Comparison of ENCODE assay signal across 8 mouse cellular contexts in genomic region chr9:110533645-110534044, GRCm38 (mm10). TPM values are rescaled to one million over a fixed set of nuclear protein-coding genes. Genes with fewer than 3 reads are reported as not detected.
DNase-seq lines count a peak whose midpoint lies in the region; ATAC-seq and TF ChIP-seq lines count a peak whose summit lies in the region.

No protein-coding gene starts in this region.

- DNase-seq in kidney, adult 2 months, result peak; percentile 6
- no peak for DNase-seq in kidney, postnatal 4 days
- DNase-seq in G1E (ENCODE audit: low spot score), result no peak
- no peak for DNase-seq in frontal cortex, adult 2 months (ENCODE audit: extremely low spot score in 1 of 2, low spot score in 1 of 2)
- DNase-seq in gastrocnemius, adult 8-10 months (ENCODE audit: low spot score in 2 of 2), result no peak
- DNase-seq in spleen, postnatal 4 days (ENCODE audit: low spot score in 2 of 2), result no peak

- 12% methylated on average over 5 of the region's 5 CpGs for WGBS in kidney, adult 2 months
- WGBS in heart, embryonic 16.5 days, result 17% methylated on average over 5 of the region's 5 CpGs
- 46% methylated on average over 5 of the region's 5 CpGs for WGBS in midbrain, embryonic 13.5 days

- H3K36me3 ChIP-seq in kidney, adult 2 months (ENCODE audit: control insufficient read depth, insufficient read depth, low read length), result no peaks in the 10 kb centered on the region
- peaks cover 36% of the 10 kb centered on the region for H3K36me3 ChIP-seq in G1E (replicated peaks)
- H3K36me3 ChIP-seq in heart, embryonic 16.5 days (ENCODE audit: control insufficient read depth, insufficient read depth), result no peaks in the 10 kb centered on the region
- no peaks in the 10 kb centered on the region for H3K36me3 ChIP-seq in midbrain, embryonic 13.5 days

- peak overlapping the region; percentile 98 for H3K9ac ChIP-seq in heart, embryonic 16.5 days (ENCODE audit: low read length)
- H3K9ac ChIP-seq in midbrain, embryonic 13.5 days (replicated peaks), result peak overlapping the region; percentile 100

- no peaks in the 10 kb centered on the region for H3K9me3 ChIP-seq in G1E (replicated peaks)
- no peaks in the 10 kb centered on the region for H3K9me3 ChIP-seq in heart, embryonic 16.5 days (replicated peaks; ENCODE audit: control insufficient read depth, low read length)
- H3K9me3 ChIP-seq in midbrain, embryonic 13.5 days, result no peaks in the 10 kb centered on the region

- no peak for ATAC-seq in G1E (ENCODE audit: extremely low read depth, insufficient number of reproducible peaks, low FRiP score, poor library complexity, severe bottlenecking)
- ATAC-seq in heart, embryonic 16.5 days (replicated peaks; ENCODE audit: extremely low read depth, insufficient read depth, low FRiP score), result no peak
- no peak for ATAC-seq in midbrain, embryonic 13.5 days

- no peak for TF ChIP-seq CTCF in kidney, adult 2 months (conservative IDR thresholded peaks at IDR 0.05; ENCODE audit: insufficient read depth, insufficient read length, low read depth, low read length)
- TF ChIP-seq CTCF in G1E (IDR thresholded peaks at IDR 0.05; ENCODE audit: low read depth, low read length), result no peak

- no peaks in the 10 kb centered on the region for H3K27me3 ChIP-seq in kidney, adult 2 months (replicated peaks; ENCODE audit: control insufficient read depth, insufficient read depth, low read length)
- no peaks in the 10 kb centered on the region for H3K27me3 ChIP-seq in G1E (ENCODE audit: insufficient read depth, low read length)
- H3K27me3 ChIP-seq in heart, embryonic 16.5 days (ENCODE audit: control insufficient read depth, insufficient read depth, low read length), result no peaks in the 10 kb centered on the region
- H3K27me3 ChIP-seq in midbrain, embryonic 13.5 days, result no peaks in the 10 kb centered on the region

- TF ChIP-seq POLR2A in kidney, adult 2 months (IDR thresholded peaks at IDR 0.05; ENCODE audit: low read depth, low read length), result no peak

- peak overlapping the region; percentile 86 for H3K4me2 ChIP-seq in heart, embryonic 16.5 days (ENCODE audit: low read depth, low read length)
- H3K4me2 ChIP-seq in midbrain, embryonic 13.5 days (replicated peaks), result peak overlapping the region; percentile 93

- peaks cover 28% of the 10 kb centered on the region for H3K4me1 ChIP-seq in kidney, adult 2 months (ENCODE audit: control insufficient read depth, insufficient read depth, low read length)
- peaks cover 63% of the 10 kb centered on the region for H3K4me1 ChIP-seq in G1E (ENCODE audit: insufficient read depth, low read depth, low read length)
- H3K4me1 ChIP-seq in heart, embryonic 16.5 days (ENCODE audit: control insufficient read depth, insufficient read depth, low read length), result peaks cover 32% of the 10 kb centered on the region
- peaks cover 37% of the 10 kb centered on the region for H3K4me1 ChIP-seq in midbrain, embryonic 13.5 days (replicated peaks)

- peak overlapping the region; percentile 97 for H3K4me3 ChIP-seq in kidney, adult 2 months (ENCODE audit: insufficient read depth, low read depth, low read length)
- peak overlapping the region; percentile 84 for H3K4me3 ChIP-seq in G1E (ENCODE audit: low read depth, low read length)
- H3K4me3 ChIP-seq in heart, embryonic 16.5 days (ENCODE audit: low read length), result peak overlapping the region; percentile 88
- peak overlapping the region; percentile 98 for H3K4me3 ChIP-seq in midbrain, embryonic 13.5 days (replicated peaks)

- H3K27ac ChIP-seq in kidney, adult 2 months (ENCODE audit: insufficient read depth, low read depth, low read length), result no peak overlapping the region
- H3K27ac ChIP-seq in heart, embryonic 16.5 days (ENCODE audit: low read length), result no peak overlapping the region
- peak overlapping the region; percentile 100; the same call in 1 of the 2 replicates for H3K27ac ChIP-seq in midbrain, embryonic 13.5 days

RNA-seq across cellular contexts. Expression of gene Setd2, which starts 1.2 kb away (rescaled TPM):
- polyA plus RNA-seq in kidney, adult 2 months (2012; rRNA removed), result 35.1 and 37.6 TPM in 2 replicates
- total RNA-seq in G1E (2014; fragmentation: Nextera tagmentation) (220 and 221 TPM in 2 replicates), G1E (2017) (154 and 162 TPM in 2 replicates)
- 9.4 and 20.1 TPM in 2 replicates for polyA plus RNA-seq in G1E (2012)
- polyA plus RNA-seq in heart, embryonic 16.5 days (2015; fragmentation: Nextera tagmentation; extraction: Ambion mirVana), result 19.0 and 21.8 TPM in 2 replicates
- 41.7 and 44.7 TPM in 2 replicates for polyA plus RNA-seq in midbrain, embryonic 13.5 days (2015; fragmentation: Nextera tagmentation; extraction: Ambion mirVana)
- polyA plus RNA-seq in frontal cortex, adult 2 months (2012; rRNA removed), result 67.2 and 73.6 TPM in 2 replicates
- total RNA-seq in gastrocnemius, adult 8-10 months (2022), result 10 to 100 TPM; 19.6 to 27.3 (median 25.4) TPM

RNA-seq across cellular contexts. Expression of gene Kif9, which starts 56.9 kb away (rescaled TPM):
- 1.8 and 3.1 TPM in 2 replicates for polyA plus RNA-seq in kidney, adult 2 months (2012; rRNA removed)
- total RNA-seq in G1E (2014; fragmentation: Nextera tagmentation), result 2.1 and 2.9 TPM in 2 replicates
- total RNA-seq in G1E (2017), result 2.0 and 3.1 TPM in 2 replicates
- polyA plus RNA-seq in G1E (2012), result 0.10 and 0.14 TPM in 2 replicates
- 0.84 and 1.2 TPM in 2 replicates for polyA plus RNA-seq in heart, embryonic 16.5 days (2015; fragmentation: Nextera tagmentation; extraction: Ambion mirVana)
- 2.4 and 2.6 TPM in 2 replicates for polyA plus RNA-seq in midbrain, embryonic 13.5 days (2015; fragmentation: Nextera tagmentation; extraction: Ambion mirVana)
- polyA plus RNA-seq in frontal cortex, adult 2 months (2012; rRNA removed), result 4.3 and 4.7 TPM in 2 replicates
- under 1 TPM in 1 of 4 experiments, not detected in 3; 0.12 TPM for total RNA-seq in gastrocnemius, adult 8-10 months (2022)

RNA-seq across cellular contexts. Expression of gene Klhl18, which starts 57.2 kb away (rescaled TPM):
- 17.4 and 17.8 TPM in 2 replicates for polyA plus RNA-seq in kidney, adult 2 months (2012; rRNA removed)
- total RNA-seq in G1E (2014; fragmentation: Nextera tagmentation) (11.4 and 20.8 TPM in 2 replicates), G1E (2017) (6.3 and 6.5 TPM in 2 replicates)
- 4.7 and 5.7 TPM in 2 replicates for polyA plus RNA-seq in G1E (2012)
- polyA plus RNA-seq in heart, embryonic 16.5 days (2015; fragmentation: Nextera tagmentation; extraction: Ambion mirVana), result 9.0 and 10.2 TPM in 2 replicates
- polyA plus RNA-seq in midbrain, embryonic 13.5 days (2015; fragmentation: Nextera tagmentation; extraction: Ambion mirVana), result 14.5 and 16.0 TPM in 2 replicates
- 24.6 and 25.5 TPM in 2 replicates for polyA plus RNA-seq in frontal cortex, adult 2 months (2012; rRNA removed)
- total RNA-seq in gastrocnemius, adult 8-10 months (2022), result 1 to 10 TPM; 5.2 to 7.9 (median 6.6) TPM
